In genomic region chr8:11099591-11099855, GRCm38 (mm10) we compare ENCODE assay signal across 16 mouse cellular contexts.
DNase-seq lines count a peak whose midpoint lies in the region; ATAC-seq and TF ChIP-seq lines count a peak whose summit lies in the region.
"Had no signal": no experiment of that assay in that cellular context is flagged by ENCODE, and none has a peak within 500 bp of the region (broad histone marks: within the 10 kb centered on the region; RNA-seq: fewer than 3 reads in every experiment).

No protein-coding gene starts in this region.

- H3K27me3 ChIP-seq in embryonic facial prominence, embryonic 12.5 days = no peaks in the 10 kb centered on the region
- no peaks in the 10 kb centered on the region for H3K27me3 ChIP-seq in limb, embryonic 13.5 days
- H3K27me3 ChIP-seq in kidney, embryonic 15.5 days = no peaks in the 10 kb centered on the region
- H3K27me3 ChIP-seq: forebrain, embryonic 13.5 days; heart, embryonic 15.5 days; midbrain, embryonic 15.5 days had no signal

- no peaks in the 10 kb centered on the region for H3K4me1 ChIP-seq in brown adipose tissue, adult 24 weeks (ENCODE audit: control insufficient read depth, insufficient read depth, insufficient read length, low read length)
- H3K4me1 ChIP-seq in embryonic facial prominence, embryonic 12.5 days = peaks cover 28% of the 10 kb centered on the region
- peaks cover 43% of the 10 kb centered on the region for H3K4me1 ChIP-seq in limb, embryonic 13.5 days
- H3K4me1 ChIP-seq in kidney, embryonic 15.5 days = peaks cover 10% of the 10 kb centered on the region
- H3K4me1 ChIP-seq: forebrain, embryonic 13.5 days; midbrain, embryonic 15.5 days had no signal

- no peak overlapping the region for H3K9ac ChIP-seq in embryonic facial prominence, embryonic 12.5 days
- no peak overlapping the region; the same call in 1 of the 2 replicates for H3K9ac ChIP-seq in limb, embryonic 13.5 days
- no peak overlapping the region for H3K9ac ChIP-seq in kidney, embryonic 15.5 days
- H3K9ac ChIP-seq: forebrain, embryonic 13.5 days; heart, embryonic 15.5 days; liver, embryonic 14.5 days; midbrain, embryonic 15.5 days had no signal

- TF ChIP-seq CTCF in layer of hippocampus, adult 2 months (conservative IDR thresholded peaks at IDR 0.05) = no peak

- ATAC-seq in embryonic facial prominence, embryonic 12.5 days (ENCODE audit: insufficient number of reproducible peaks, insufficient read depth, low FRiP score, low TSS enrichment) = no peak
- no peak for ATAC-seq in limb, embryonic 13.5 days (ENCODE audit: low FRiP score, low read depth)
- ATAC-seq in kidney, embryonic 15.5 days (replicated peaks; ENCODE audit: low FRiP score) = no peak
- ATAC-seq in activated CD4-positive, CD25-positive, alpha-beta regulatory T cell, adult 4 months = no peak
- ATAC-seq: CD4-positive, CD25-positive, alpha-beta regulatory T cell, adult 4 months; forebrain, embryonic 13.5 days; midbrain, embryonic 15.5 days had no signal

- peak in 1 of 2 experiments; percentile 43 for DNase-seq in layer of hippocampus, adult 2 months (ENCODE audit: low spot score in 2 of 2)
- no peak for DNase-seq in embryo, embryonic 9.5 days (ENCODE audit: extremely low spot score)
- DNase-seq: cerebellum, postnatal 10 days; right cerebral cortex, adult 18-20 months; thymus, adult 18-20 months had no signal

- 63% methylated on average over 3 of the region's 3 CpGs for WGBS in embryonic facial prominence, embryonic 12.5 days
- 60% methylated on average over 3 of the region's 3 CpGs for whole genome bisulfite sequencing in limb, embryonic 13.5 days
- 88% methylated on average over 3 of the region's 3 CpGs for WGBS in kidney, embryonic 15.5 days

- H3K36me3 ChIP-seq in embryonic facial prominence, embryonic 12.5 days = no peaks in the 10 kb centered on the region
- no peaks in the 10 kb centered on the region for H3K36me3 ChIP-seq in limb, embryonic 13.5 days
- H3K36me3 ChIP-seq in kidney, embryonic 15.5 days = no peaks in the 10 kb centered on the region
- H3K36me3 ChIP-seq: G1E; heart, embryonic 15.5 days; midbrain, embryonic 15.5 days had no signal

- H3K4me2 ChIP-seq in embryonic facial prominence, embryonic 12.5 days (replicated peaks) = 0 out of 2 replicates have a peak overlapping the region, but pooled peaks have one; percentile 12
- peak overlapping the region; percentile 30 for H3K4me2 ChIP-seq in limb, embryonic 13.5 days (replicated peaks)
- H3K4me2 ChIP-seq in kidney, embryonic 15.5 days = no peak overlapping the region
- H3K4me2 ChIP-seq: forebrain, embryonic 13.5 days; heart, embryonic 15.5 days; midbrain, embryonic 15.5 days had no signal

- H3K9me3 ChIP-seq in embryonic facial prominence, embryonic 12.5 days = no peaks in the 10 kb centered on the region
- H3K9me3 ChIP-seq in limb, embryonic 13.5 days = no peaks in the 10 kb centered on the region
- no peaks in the 10 kb centered on the region for H3K9me3 ChIP-seq in kidney, embryonic 15.5 days (replicated peaks)
- H3K9me3 ChIP-seq: forebrain, embryonic 13.5 days; G1E; heart, embryonic 15.5 days; midbrain, embryonic 15.5 days had no signal

- H3K4me3 ChIP-seq in brown adipose tissue, adult 24 weeks (ENCODE audit: insufficient read depth, low read depth, low read length) = no peak overlapping the region
- H3K4me3 ChIP-seq in embryonic facial prominence, embryonic 12.5 days = no peak overlapping the region
- no peak overlapping the region for H3K4me3 ChIP-seq in layer of hippocampus, adult 2 months
- H3K4me3 ChIP-seq in limb, embryonic 13.5 days = no peak overlapping the region
- no peak overlapping the region for H3K4me3 ChIP-seq in kidney, embryonic 15.5 days (replicated peaks)
- H3K4me3 ChIP-seq: forebrain, embryonic 13.5 days; heart, embryonic 15.5 days; midbrain, embryonic 15.5 days had no signal

- peak overlapping the region; percentile 38 for H3K27ac ChIP-seq in brown adipose tissue, adult 24 weeks (replicated peaks; ENCODE audit: low read depth, low read length)
- peak overlapping the region; percentile 88 for H3K27ac ChIP-seq in embryonic facial prominence, embryonic 12.5 days
- H3K27ac ChIP-seq in layer of hippocampus, adult 2 months = peak overlapping the region; percentile 62
- peak overlapping the region; percentile 89 for H3K27ac ChIP-seq in limb, embryonic 13.5 days
- no peak overlapping the region for H3K27ac ChIP-seq in kidney, embryonic 15.5 days
- H3K27ac ChIP-seq: forebrain, embryonic 13.5 days; heart, embryonic 15.5 days; liver, embryonic 14.5 days; midbrain, embryonic 15.5 days had no signal
